Mouse (Mus musculus): ENCODE data around the gene Dip2a.

DNA sequence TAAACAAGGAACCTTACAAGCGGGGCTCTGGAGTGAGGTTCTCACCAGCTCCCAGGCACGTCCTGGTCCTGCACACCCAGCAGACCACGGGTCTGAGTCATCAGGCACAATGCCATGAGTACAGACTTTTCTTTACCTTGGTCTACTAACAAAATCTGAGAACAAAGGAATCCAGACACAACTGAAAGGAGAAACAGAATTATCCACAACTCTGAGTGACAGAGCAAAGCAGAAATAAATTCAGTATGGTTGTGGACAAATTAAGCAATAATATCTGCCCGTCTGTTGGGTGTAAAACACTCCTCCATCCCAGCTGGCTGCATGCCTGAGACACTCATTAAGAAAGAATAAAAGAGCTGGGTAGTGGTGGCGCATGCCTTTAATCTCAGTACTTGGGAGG is 13.4 kb upstream of the Dip2a start:
- TF ChIP-seq CTCF (IDR thresholded peaks at IDR 0.05) (no peak), POLR2A (IDR thresholded peaks at IDR 0.05; ENCODE audit: insufficient read depth, low read depth, low read length) (no peak), EP300 (IDR thresholded peaks at IDR 0.05; ENCODE audit: insufficient read depth, low read depth, low read length) (no peak)

Data from heart, adult 2 months (tissue).